Mouse (Mus musculus): Measurements from ENCODE around the gene Apba2. TPM values are rescaled to one million over a fixed set of nuclear protein-coding genes. Genes with fewer than 3 reads are reported as not detected.

The Apba2 gene
- polyA plus RNA-seq, 2 experiments from 2014 or later: not detected

Other genes with a start within 250 kb of the Apba2 start
- 1 to 10 TPM; 4.5 to 5.0 TPM for gene Mtmr10, start 214.1 kb upstream of the Apba2 start, polyA plus RNA-seq (2017; shearing (Covaris generic))
- 1 to 10 TPM; 4.1 to 4.6 TPM for gene Fan1, start 127.6 kb upstream of the Apba2 start, polyA plus RNA-seq (2017; shearing (Covaris generic))
- 10 to 100 TPM; 46.9 to 50.2 TPM for gene Mphosph10, start 109.4 kb upstream of the Apba2 start, polyA plus RNA-seq (2017; shearing (Covaris generic))
- 10 to 100 TPM; 25.5 to 26.7 TPM for gene Mcee, start 109.1 kb upstream of the Apba2 start, polyA plus RNA-seq (2017; shearing (Covaris generic))

Measured in activated CD4-positive, CD25-positive, alpha-beta regulatory T cell, adult 4 months (primary cell).